Mouse (Mus musculus) neural tube, embryonic 11.5 days (tissue): ENCODE measurements around the gene Kmt5c. TPM values are rescaled to one million over a fixed set of nuclear protein-coding genes. Genes with fewer than 3 reads are reported as not detected.
A peak's percentile ranks its signal among the peaks of the same experiment; 100 is the strongest.

Experiments
- ATAC-seq: fragments of 200-750 bp; cut with Nextera tagmentation; 2 replicates; pipeline ENCODE4 v1.8.0; 2017; ENCODE audit warnings: moderate number of reproducible peaks, mild to moderate bottlenecking, moderate TSS enrichment, moderate library complexity; ENCODE audit not compliant: insufficient read depth, low FRiP score, low TSS enrichment
- DNase-seq: peaks from one replicate; pipeline ENCODE4 v3.0.0-alpha.2; 2015; ENCODE audit warnings: low spot score
- H3K27ac ChIP-seq: fragments of 300-500 bp; sonication (generic); 2 replicates; pipeline ENCODE4 v1.5.1; 2014; ENCODE audit warnings: low read depth, mild to moderate bottlenecking, low read length
- H3K27me3 ChIP-seq: fragments of 300-500 bp; sonication (generic); 2 replicates; pipeline ENCODE4 v1.6.1; 2014; ENCODE audit warnings: mild to moderate bottlenecking, low read length, mixed read lengths; ENCODE audit not compliant: control insufficient read depth, insufficient read depth
- H3K36me3 ChIP-seq: fragments of 300-500 bp; sonication (generic); 2 replicates; pipeline ENCODE4 v1.6.1; 2014; ENCODE audit warnings: mild to moderate bottlenecking, low read length, moderate library complexity, mixed read lengths; ENCODE audit not compliant: control insufficient read depth, insufficient read depth
- H3K4me1 ChIP-seq: fragments of 300-500 bp; sonication (generic); 2 replicates; pipeline ENCODE4 v1.6.1; 2014; ENCODE audit warnings: low read length, mixed read lengths; ENCODE audit not compliant: control insufficient read depth, insufficient read depth
- H3K4me2 ChIP-seq: fragments of 300-500 bp; sonication (generic); 2 replicates; pipeline ENCODE4 v1.6.1; 2014; ENCODE audit warnings: low read depth, mild to moderate bottlenecking, moderate library complexity
- H3K4me3 ChIP-seq: fragments of 300-500 bp; sonication (generic); 2 replicates; pipeline ENCODE4 v1.5.1; 2014; ENCODE audit warnings: low read depth, low read length
- H3K9ac ChIP-seq: fragments of 300-500 bp; sonication (generic); 2 replicates; pipeline ENCODE4 v1.6.1; 2014; ENCODE audit warnings: mild to moderate bottlenecking, low read length
- H3K9me3 ChIP-seq: fragments of 300-500 bp; sonication (generic); 2 replicates; pipeline ENCODE4 v1.6.1; 2016; ENCODE audit warnings: low read length; ENCODE audit not compliant: control insufficient read depth
- WGBS: fragments of 180-500 bp; shearing (Covaris S2); extraction: QIAGEN DNeasy Blood & Tissue Kit; methylation state at CpG from one replicate; pipeline ENCODE4 v1.1.7; 2014; 5-methylcytosine and 5-hydroxymethylcytosine counted together
- polyA plus RNA-seq: library from polyadenylated mRNA; unstranded; fragments of >200 nt; fragmentation: Nextera tagmentation; extraction: Ambion mirVana; gene quantifications from 2 replicates; pipeline ENCODE4 v1.2.1, GENCODE M21; 2014

Kmt5c gene
- polyA plus RNA-seq, 1 experiment from 2014 or later: 87.0 TPM

DNA sequence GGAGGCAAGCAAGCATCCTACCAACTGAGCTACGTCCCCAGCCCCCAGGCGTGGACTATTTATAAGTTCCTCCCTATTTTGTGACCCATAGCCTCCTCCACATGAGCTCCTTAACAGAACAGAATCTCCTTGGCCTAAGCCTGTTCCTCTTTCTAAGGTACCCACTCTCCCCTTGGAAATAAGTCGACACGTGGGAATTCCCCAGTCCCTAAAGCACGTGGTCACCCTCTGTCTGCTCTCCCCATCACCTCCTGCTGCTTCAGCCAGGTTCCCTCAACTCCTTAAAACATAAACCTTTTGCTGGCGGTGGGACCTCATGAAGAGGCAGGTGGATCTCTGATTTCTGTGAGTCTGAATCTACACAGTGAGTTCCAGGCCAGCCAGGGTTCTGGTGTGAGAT lies 23.0 kb upstream of the Kmt5c start:
- WGBS: 80% methylated on average over 6 of the region's 6 CpGs
- Histone ChIP-seq H3K9ac (no peak overlapping the region), H3K9me3 (no peaks in the 10 kb centered on the region), H3K27ac (no peak overlapping the region), H3K4me1 (no peaks in the 10 kb centered on the region), H3K27me3 (no peaks in the 10 kb centered on the region), H3K4me2 (no peak overlapping the region), H3K36me3 (peaks cover 12% of the 10 kb centered on the region), H3K4me3 (no peak overlapping the region)
- no peak for DNase-seq
- no peak for ATAC-seq

DNA sequence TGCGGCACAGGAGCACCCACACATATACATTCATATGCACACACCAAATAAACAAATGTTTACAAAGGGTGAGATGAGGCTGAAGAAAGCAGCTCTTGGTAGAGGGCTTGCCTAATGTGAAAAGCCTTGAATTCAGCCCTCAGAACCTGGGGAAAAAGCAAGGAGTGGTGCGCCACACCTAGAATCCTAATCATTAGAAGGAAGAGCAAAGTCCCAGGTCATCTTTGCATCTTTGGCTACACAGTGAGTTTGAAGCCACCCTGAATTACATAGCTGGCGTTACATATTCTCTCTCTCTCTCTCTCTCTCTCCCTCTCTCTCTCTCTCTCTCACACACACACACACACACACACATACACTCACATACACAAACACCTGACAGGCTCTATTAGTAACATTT lies 20.6 kb upstream of the Kmt5c start:
- H3K27ac ChIP-seq: no peak overlapping the region
- 92% methylated on average over 3 of the region's 3 CpGs for WGBS
- H3K4me2 ChIP-seq: no peak overlapping the region
- no peaks in the 10 kb centered on the region for H3K4me1 ChIP-seq
- no peak overlapping the region for H3K9ac ChIP-seq
- no peaks in the 10 kb centered on the region for H3K27me3 ChIP-seq
- H3K36me3 ChIP-seq: peaks cover 8% of the 10 kb centered on the region
- no peak for DNase-seq
- no peak overlapping the region for H3K4me3 ChIP-seq
- no peaks in the 10 kb centered on the region for H3K9me3 ChIP-seq
- ATAC-seq: no peak

DNA sequence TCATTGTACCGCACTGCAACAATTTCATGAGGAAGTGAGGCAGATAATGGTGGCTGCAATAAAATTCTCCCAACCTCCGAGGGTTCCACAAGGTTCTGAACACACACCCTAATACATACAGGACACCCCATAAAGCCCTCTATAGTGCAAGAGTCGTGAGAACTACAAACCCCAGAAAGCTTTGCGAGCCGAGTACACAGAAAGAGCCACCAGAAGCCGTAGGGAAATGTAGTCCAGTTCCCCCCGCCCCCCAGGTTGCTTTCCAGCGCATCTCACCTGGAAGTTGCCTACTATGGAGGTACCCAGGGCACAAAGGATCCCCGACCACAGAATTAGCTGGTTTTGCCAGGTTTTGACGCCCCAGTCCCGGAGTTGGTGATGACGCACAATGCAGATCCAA lies 16.4 kb upstream of the Kmt5c start:
- H3K4me2 ChIP-seq: peak overlapping the region; percentile 30
- H3K36me3 ChIP-seq: no peaks in the 10 kb centered on the region
- DNase-seq (no peak), ATAC-seq (no peak)
- H3K27me3 ChIP-seq: no peaks in the 10 kb centered on the region
- no peaks in the 10 kb centered on the region for H3K9me3 ChIP-seq
- WGBS: 38% methylated on average over 12 of the region's 12 CpGs
- no peak overlapping the region for H3K4me3 ChIP-seq
- no peak overlapping the region for H3K27ac ChIP-seq
- no peaks in the 10 kb centered on the region for H3K4me1 ChIP-seq
- no peak overlapping the region for H3K9ac ChIP-seq

DNA sequence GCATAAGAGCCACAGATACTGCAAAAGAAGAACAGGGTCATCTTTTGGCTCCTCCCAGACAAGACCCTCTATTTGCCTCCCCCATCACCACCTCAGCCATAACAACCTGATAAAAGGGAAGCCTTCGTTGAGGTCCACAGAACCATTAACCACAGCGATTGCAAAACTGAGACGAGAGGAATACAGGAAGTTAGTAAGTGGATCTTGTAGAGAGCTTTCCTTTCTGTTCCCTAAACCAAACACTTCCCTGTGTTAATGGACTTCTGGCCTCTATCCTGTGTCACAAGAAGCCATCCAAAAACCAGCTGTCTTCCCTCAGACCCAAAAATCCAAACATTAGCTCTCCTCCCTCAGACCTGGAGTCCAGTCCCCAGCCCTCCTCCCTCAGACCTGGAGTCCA lies 15.6 kb upstream of the Kmt5c start:
- no peak overlapping the region for H3K4me3 ChIP-seq
- WGBS: 72% methylated on average over 3 of the region's 3 CpGs

DNA sequence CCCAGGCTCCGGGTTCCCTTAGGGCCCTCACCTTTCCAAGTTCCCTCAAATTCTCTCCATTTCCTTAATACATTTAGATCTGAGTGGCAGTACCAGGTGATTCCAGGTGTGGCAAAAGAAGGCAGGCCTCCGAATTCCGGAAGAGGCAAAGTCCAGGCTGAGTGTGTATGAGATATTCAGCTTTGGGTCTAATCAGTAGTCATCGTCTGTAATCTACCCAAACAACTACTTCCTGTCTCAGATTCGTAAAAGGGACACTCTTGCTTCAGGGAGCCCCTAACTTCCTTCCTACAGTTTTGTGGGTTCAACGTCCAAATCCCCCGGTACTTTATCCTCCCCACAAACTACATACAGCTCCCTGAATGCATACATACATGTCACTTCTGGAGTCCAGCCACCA lies 14.7 kb upstream of the Kmt5c start, which contains the start of gene Tmem150b:
TSS of gene Tmem150b (minus strand) at position 81 of the 400 bp plus-strand sequence.
- no peak within 1 kb of the TSS for H3K9ac ChIP-seq
- H3K4me2 ChIP-seq: no peak within 1 kb of the TSS
- no peaks in the 10 kb centered on the region for H3K4me1 ChIP-seq
- 83% methylated on average over 7 of the region's 7 CpGs for WGBS
- H3K27me3 ChIP-seq: no peaks in the 10 kb centered on the region
- DNase-seq (no peak), ATAC-seq (no peak)
- H3K27ac ChIP-seq: no peak within 1 kb of the TSS
- H3K36me3 ChIP-seq: no peaks in the 10 kb centered on the region
- H3K9me3 ChIP-seq: no peaks in the 10 kb centered on the region
- no peak within 1 kb of the TSS for H3K4me3 ChIP-seq

More for the DNA sequence above, 15.6 kb upstream of the Kmt5c start:
- Histone ChIP-seq H3K4me1 (no peaks in the 10 kb centered on the region), H3K27ac (no peak overlapping the region), H3K36me3 (no peaks in the 10 kb centered on the region), H3K4me2 (no peak overlapping the region), H3K9ac (no peak overlapping the region), H3K9me3 (no peaks in the 10 kb centered on the region), H3K27me3 (no peaks in the 10 kb centered on the region)
- no peak for ATAC-seq
- no peak for DNase-seq

DNA sequence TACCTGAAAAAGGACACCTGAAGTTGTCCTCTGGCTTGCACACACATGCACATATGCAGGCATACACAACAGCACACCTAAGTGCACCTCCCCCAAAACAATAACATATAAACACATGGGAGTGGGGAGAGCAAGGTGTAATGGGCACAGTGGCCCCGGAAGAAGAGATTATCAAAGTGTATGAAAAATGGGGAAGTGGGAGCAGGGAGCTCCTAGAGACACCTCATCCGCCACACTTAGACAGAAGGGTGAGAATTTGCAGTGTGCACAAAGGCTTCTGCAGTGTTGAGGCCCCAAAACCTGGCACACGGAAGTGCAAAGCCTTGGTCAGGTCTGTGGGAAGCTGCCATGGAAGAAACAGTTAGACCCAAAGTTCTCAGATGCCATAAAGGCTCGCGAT lies 8.8 kb upstream of the Kmt5c start:
- WGBS: 84% methylated on average over 5 of the region's 5 CpGs
- no peak overlapping the region for H3K4me2 ChIP-seq
- ATAC-seq (no peak), DNase-seq (no peak)
- H3K4me3 ChIP-seq: no peak overlapping the region
- no peaks in the 10 kb centered on the region for H3K27me3 ChIP-seq
- H3K36me3 ChIP-seq: no peaks in the 10 kb centered on the region
- H3K4me1 ChIP-seq: no peaks in the 10 kb centered on the region
- H3K9ac ChIP-seq: no peak overlapping the region
- no peak overlapping the region for H3K27ac ChIP-seq
- no peaks in the 10 kb centered on the region for H3K9me3 ChIP-seq

DNA sequence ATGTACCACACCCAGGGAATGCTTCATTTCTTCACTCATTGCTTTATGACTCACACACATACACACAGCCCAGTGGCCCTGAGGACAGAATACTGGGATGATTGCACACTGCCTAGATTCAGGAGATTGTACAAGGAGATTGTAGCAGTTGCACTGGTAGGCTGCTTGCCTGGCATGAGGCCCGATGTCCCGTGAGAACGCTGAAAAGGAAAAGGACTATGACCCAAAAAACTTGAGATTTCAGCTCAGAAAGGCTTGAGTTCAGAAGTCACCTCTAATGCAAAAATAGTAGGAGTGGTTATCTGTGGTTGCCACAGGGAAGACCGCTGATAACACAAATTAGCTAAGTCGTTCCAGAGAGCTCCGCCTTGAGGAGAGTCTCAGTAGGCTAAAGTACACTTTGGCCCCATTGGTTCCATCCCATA lies 6.9 kb upstream of the Kmt5c start:
- Histone ChIP-seq H3K9ac (no peak overlapping the region), H3K27me3 (no peaks in the 10 kb centered on the region), H3K36me3 (no peaks in the 10 kb centered on the region), H3K27ac (no peak overlapping the region), H3K4me1 (no peaks in the 10 kb centered on the region), H3K4me2 (no peak overlapping the region), H3K4me3 (no peak overlapping the region), H3K9me3 (no peaks in the 10 kb centered on the region)
- DNase-seq (no peak), ATAC-seq (no peak)
- WGBS: 79% methylated on average over 6 of the region's 6 CpGs

DNA sequence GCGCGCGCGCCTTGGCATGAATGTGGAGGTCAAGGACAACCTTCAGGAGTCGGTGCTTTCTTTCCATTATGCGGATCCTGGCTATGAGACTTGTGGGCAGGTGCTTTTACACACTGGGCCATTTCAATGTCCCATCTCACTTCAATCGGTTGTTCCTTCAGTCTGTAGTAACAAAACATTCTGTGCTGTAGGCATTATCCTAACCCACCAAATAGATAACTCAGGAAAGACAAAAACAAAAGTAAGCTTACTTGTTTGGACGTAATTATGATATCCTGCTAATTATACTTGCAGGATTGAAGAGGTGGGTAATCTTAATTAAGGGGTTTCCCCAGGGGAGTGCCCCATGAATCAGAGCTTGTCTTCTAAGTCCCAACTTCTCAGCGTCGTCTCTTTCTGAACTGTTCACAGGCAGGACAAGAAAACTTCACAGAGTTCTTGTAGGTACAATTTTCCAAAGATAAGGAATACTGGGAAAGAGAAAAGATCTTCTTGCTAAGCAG lies 823 bp upstream of the Kmt5c start:
- Histone ChIP-seq H3K9me3 (no peaks in the 10 kb centered on the region), H3K4me1 (peaks cover 17% of the 10 kb centered on the region), H3K27ac (peak overlapping the region; percentile 0; the same call in 1 of the 2 replicates), H3K36me3 (peaks cover 5% of the 10 kb centered on the region; the same call in 1 of the 2 replicates), H3K27me3 (no peaks in the 10 kb centered on the region), H3K9ac (no peak overlapping the region), H3K4me2 (peak overlapping the region; percentile 30), H3K4me3 (no peak overlapping the region)
- ATAC-seq (peak; percentile 4; the same call in 1 of the 2 replicates), DNase-seq (no peak)
- WGBS: 46% methylated on average over 10 of the region's 10 CpGs

DNA sequence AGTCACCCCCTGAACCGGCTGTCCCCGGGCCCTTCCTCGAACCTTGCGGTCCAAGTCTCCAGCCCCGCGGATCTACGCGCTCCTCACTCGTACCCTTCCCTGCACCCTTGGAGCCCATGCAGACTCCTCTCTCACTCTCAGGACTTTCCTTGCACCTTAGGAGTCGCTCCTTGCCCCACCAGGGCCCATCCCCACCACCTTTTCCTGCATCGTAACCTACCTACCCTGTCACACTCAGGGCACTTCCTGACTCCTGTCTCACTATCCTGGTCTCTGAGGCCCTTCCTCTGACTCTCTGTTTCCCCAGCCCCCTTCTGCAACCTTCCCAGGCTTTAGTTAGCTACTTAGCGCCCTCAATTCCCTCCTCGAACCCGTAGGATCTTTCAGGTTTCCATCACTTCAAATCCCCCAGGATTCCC lies 403 bp downstream of the Kmt5c start:
- Histone ChIP-seq H3K9ac (peak overlapping the region; percentile 85), H3K4me3 (peak overlapping the region; percentile 74), H3K36me3 (peaks cover 5% of the 10 kb centered on the region; the same call in 1 of the 2 replicates), H3K4me2 (peak overlapping the region; percentile 88), H3K9me3 (no peaks in the 10 kb centered on the region), H3K4me1 (peaks cover 17% of the 10 kb centered on the region), H3K27me3 (no peaks in the 10 kb centered on the region), H3K27ac (peak overlapping the region; percentile 85)
- ATAC-seq (peak; percentile 29; the same call in 1 of the 2 replicates), DNase-seq (peak; percentile 34)
- 2% methylated on average over 7 of the region's 14 CpGs for WGBS
